Mouse (Mus musculus) embryo, embryonic 10.5 days (tissue): Measurements from ENCODE around the gene Slc6a21.
"Not testable (repeated sequence)": the region's sequence is repeated elsewhere in the genome, so short reads cannot be mapped to it uniquely, and the experiment has no call there.

Experiments used
- DNase-seq: peaks from one replicate; pipeline ENCODE4 v3.0.0-alpha.2; 2015; ENCODE audit warnings: low spot score

Gene Slc6a21

DNA sequence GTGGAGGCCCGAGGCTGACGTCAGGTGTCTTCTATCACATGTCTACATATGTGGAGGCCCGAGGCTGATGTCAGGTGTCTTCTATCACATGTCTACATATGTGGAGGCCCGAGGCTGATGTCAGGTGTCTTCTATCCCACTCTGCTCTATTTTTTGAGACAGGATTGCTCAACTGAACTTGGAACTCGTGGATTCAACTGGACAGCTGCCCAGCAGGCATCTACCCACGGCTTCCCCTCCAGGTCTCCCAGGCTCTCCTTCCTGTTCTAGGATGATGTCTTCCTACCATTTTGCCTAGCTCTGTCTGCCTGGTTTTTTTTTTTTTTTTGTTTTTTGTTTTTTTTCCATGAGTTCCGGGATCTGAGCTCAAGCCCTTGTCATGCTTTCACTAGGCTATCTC is 21.5 kb upstream of the Slc6a21 start:
- DNase-seq: not testable (repeated sequence)

- no peak for DNase-seq
Measured at GRCm38 (mm10) chr7:45257063-45257840, 20.1 kb upstream of the Slc6a21 start.

- DNase-seq: no peak
Measured at GRCm38 (mm10) chr7:45259281-45259680, 18.0 kb upstream of the Slc6a21 start.

DNA sequence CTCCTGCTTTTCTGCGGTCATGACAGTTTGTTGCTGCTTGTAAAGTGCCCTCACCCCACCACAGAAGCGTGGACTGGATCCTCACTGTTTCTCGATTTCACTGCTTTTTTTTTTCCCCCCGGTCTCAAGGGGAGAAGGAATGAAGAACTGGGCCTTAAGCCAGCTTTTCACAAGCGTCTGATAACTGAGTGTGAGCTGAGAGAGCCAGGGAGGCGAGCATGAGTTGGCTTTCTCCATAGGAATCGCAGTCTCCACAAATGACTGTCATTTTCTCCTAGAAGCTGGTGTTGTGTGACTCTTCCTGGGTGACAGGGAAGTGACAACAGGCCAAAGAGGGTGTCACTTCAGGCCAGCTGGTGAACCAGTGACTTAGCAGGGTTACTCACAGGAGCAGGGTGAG is 15.0 kb upstream of the Slc6a21 start:
- no peak for DNase-seq

- DNase-seq: no peak
Measured at GRCm38 (mm10) chr7:45263006-45263607, 14.2 kb upstream of the Slc6a21 start.

- no peak for DNase-seq
Measured at GRCm38 (mm10) chr7:45264348-45264747, 13.0 kb upstream of the Slc6a21 start.

- no peak for DNase-seq
Measured at GRCm38 (mm10) chr7:45265518-45265917, 11.8 kb upstream of the Slc6a21 start.

DNA sequence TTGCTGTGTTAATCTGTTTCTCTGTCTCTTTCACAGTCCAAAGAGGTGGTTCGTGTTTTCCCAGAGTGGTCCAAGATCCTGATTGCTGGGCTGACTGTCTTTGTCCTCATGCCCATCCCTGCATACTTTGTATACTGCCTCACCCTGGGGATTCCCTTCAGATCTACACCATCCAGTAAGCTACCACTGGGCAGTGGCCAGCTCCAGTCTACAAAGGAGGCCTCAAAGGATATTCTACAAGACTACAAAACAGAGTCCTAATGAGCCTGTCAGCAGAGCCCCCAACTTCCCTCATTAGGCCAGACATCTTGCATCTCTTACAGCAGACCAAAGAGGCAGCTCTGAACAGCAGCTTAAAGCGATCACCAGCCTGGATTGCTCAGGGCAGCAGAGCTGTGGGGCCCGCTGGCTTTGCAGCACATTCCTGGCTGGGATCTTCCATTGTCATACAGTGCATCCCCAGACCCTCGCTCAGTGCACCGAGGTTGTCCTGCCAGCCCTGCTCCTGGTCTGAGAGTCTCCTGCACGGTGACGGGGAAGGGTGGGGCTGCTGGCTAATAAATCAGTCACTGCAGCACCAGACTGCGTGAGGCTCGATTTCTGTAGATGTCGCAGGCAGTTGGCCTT is 4.4 kb upstream of the Slc6a21 start:
- DNase-seq: no peak

- DNase-seq: no peak
Measured at GRCm38 (mm10) chr7:45273672-45274071, 3.6 kb upstream of the Slc6a21 start.

GRCm38 (mm10) chr7:45286486-45286885 is 9.2 kb downstream of the Slc6a21 start:
- no peak for DNase-seq

GRCm38 (mm10) chr7:45296626-45297025 is 19.3 kb downstream of the Slc6a21 start:
- DNase-seq: no peak

DNA sequence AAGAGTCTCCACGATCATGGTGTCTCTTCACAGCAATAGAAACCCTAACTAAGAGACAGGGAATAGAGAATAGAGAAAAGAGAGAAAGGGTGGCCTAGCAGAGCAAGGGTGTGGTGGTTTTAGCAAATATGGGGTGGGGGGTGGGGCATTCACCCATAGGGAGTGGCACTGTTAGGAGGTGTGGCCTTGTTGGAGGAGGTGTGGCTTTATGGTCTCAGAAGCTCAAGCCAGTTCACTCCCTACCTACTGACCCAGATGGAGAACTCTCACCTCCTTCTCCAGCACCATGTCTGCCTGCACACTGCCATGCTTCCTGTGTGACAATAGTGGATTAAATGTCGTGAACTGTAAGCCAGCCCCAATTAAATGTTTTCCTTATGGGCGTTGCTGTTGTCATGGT is 20.2 kb downstream of the Slc6a21 start:
- no peak for DNase-seq

GRCm38 (mm10) chr7:45299752-45300151 is 22.4 kb downstream of the Slc6a21 start:
- peak; percentile 83 for DNase-seq

GRCm38 (mm10) chr7:45300270-45300669 is 23.0 kb downstream of the Slc6a21 start:
- DNase-seq: peak; percentile 74

DNA sequence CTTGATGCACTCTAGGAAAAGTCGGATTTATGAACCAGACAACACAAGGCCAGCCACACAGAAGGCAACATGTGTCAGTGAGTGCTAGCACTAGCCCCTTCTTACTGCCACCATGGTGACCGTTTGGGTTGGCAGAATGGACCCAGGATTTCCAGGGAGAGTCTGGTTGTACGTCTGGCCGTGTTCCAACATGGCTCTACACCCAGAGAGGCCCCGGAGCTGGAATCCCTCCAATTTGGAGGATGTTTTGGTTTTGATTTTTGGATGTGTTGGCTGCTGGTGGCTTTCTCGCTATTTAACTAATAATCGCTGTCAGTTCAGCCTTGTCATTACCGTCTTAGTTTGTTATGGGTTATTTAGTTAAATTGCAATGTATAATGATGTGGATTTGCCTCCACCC is 25.3 kb downstream of the Slc6a21 start:
- DNase-seq: no peak

DNA sequence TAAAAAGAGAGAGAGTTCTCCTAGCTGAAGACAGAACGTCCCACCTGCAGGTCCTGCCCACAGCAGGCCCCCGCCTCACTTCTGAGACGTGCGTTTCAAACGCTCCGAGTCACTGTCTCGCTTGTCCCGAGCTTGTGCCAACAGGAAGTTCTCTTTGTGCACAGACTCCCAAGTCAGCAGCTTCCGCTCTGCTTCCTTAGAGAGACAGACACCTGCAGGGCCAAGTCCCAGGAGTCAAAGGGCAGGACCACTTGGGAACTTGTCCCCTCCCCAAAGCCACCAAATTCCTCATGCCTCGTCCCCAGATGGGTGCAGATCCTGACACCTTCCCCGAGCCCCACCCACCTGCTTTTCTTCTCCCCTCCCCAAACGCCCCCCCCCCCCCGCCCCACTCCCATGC is 27.6 kb downstream of the Slc6a21 start:
- no peak for DNase-seq

GRCm38 (mm10) chr7:45305275-45305674 is 28.0 kb downstream of the Slc6a21 start:
- peak; percentile 91 for DNase-seq

DNA sequence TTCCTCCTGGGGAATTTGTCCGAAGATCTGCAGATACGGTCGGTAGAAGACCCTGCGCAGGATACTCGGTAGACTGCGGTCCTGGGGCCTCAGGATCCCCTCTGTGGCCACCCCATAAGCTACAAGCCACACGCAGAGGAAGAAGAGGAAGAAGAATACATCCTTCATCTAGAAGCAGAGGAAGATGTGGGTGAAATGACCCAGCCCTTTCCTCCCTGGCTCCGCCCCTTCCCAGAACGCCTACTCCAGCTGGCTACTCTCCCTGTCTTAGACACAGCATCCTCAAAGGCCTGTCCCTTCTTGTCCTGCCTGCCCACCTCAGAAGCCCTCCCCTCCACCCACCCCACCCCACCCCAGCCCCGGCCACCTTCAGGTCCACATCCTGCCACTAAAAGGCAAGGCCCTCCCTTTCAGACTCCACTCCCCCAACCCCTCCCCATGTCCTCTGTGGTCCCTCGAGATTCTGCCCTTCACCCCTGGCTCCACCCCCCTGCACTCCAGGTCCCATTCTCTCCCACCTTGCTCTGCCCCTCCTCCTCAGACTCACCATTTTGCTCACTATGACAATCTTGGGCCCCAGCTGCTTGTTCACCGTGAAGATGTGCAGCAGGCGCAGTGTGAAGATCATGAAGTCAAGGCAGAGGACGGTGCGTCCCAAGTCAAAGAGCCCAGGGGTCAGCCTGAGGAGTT is 31.4 kb downstream of the Slc6a21 start:
- no peak for DNase-seq

GRCm38 (mm10) chr7:45309455-45309854 is 32.1 kb downstream of the Slc6a21 start:
- DNase-seq: peak; percentile 83

- DNase-seq: no peak
Measured at GRCm38 (mm10) chr7:45312023-45312422, 34.7 kb downstream of the Slc6a21 start.

DNA sequence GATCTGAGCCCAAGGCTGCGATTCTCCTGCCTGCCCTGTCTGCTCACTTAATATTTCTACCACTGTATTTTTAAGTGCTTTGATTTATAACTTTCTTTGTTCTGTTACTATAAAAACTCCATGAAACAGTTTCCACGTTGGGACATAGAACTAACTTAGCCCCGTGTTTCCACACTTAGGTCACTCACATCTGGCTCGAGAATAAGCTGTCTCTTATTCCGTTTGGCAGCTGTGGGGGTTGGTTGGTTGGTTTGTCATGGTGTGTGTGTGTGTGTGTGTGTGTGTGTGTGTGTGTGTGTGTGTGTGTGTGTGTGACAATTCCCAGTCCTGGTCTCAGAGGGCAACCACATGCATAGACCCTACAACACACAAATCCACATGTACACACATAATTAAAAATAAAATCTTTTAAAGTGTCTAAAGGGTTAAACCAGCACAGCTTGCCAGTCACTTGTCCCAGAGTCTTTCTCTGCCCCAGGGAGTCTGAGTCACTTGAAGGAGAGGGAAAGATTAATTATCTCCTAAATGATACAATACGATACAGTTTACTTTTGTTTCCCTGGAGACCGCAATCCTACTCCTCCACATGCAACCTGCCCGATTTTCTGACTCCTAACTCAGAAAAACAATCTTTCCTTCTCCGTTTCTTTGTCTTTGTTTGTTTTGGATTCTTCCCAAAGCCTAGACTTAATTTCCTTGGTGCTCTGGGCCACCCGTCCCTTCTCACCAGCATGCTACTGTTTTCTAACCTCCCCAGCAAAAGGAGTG is 35.6 kb downstream of the Slc6a21 start:
- peak; percentile 54 for DNase-seq

GRCm38 (mm10) chr7:45313495-45313894 is 36.2 kb downstream of the Slc6a21 start:
- DNase-seq: no peak
